Mouse (Mus musculus): ENCODE results near the gene Heca.
"Not testable (repeated sequence)": the region's sequence is repeated elsewhere in the genome, so short reads cannot be mapped to it uniquely, and the experiment has no call there.

Gene Heca

GRCm38 (mm10) chr10:17947960-17948730 is at the start of gene Heca:
Gene Heca (minus strand): TSS chr10:17948067.
- peak; percentile 96 for DNase-seq (ENCODE audit: inconsistent ontology term)

- no peak for DNase-seq (ENCODE audit: inconsistent ontology term)
Measured at GRCm38 (mm10) chr10:17990576-17990975, 42.7 kb upstream of the Heca start.

- DNase-seq (ENCODE audit: inconsistent ontology term) = no peak
Measured at GRCm38 (mm10) chr10:17989136-17989535, 41.3 kb upstream of the Heca start.

GRCm38 (mm10) chr10:17987823-17988423 is 40.1 kb upstream of the Heca start:
- no peak for DNase-seq (ENCODE audit: inconsistent ontology term)

GRCm38 (mm10) chr10:17983313-17983712 is 35.4 kb upstream of the Heca start:
- DNase-seq (ENCODE audit: inconsistent ontology term) = peak; percentile 22

- DNase-seq (ENCODE audit: inconsistent ontology term) = no peak
Measured at GRCm38 (mm10) chr10:17966090-17966489, 18.2 kb upstream of the Heca start.

- DNase-seq (ENCODE audit: inconsistent ontology term) = no peak
Measured at GRCm38 (mm10) chr10:17950761-17951160, 2.9 kb upstream of the Heca start.

- peak; percentile 70 for DNase-seq (ENCODE audit: inconsistent ontology term)
Measured at GRCm38 (mm10) chr10:17947175-17947906, 526 bp downstream of the Heca start.

- DNase-seq (ENCODE audit: inconsistent ontology term) = not testable (repeated sequence)
Measured at GRCm38 (mm10) chr10:17946799-17947174, 1.1 kb downstream of the Heca start.

- DNase-seq (ENCODE audit: inconsistent ontology term) = no peak
Measured at GRCm38 (mm10) chr10:17946046-17946445, 1.8 kb downstream of the Heca start.

GRCm38 (mm10) chr10:17933622-17934021 is 14.2 kb downstream of the Heca start:
- DNase-seq (ENCODE audit: inconsistent ontology term) = no peak

GRCm38 (mm10) chr10:17932131-17932530 is 15.7 kb downstream of the Heca start:
- no peak for DNase-seq (ENCODE audit: inconsistent ontology term)

GRCm38 (mm10) chr10:17931157-17931556 is 16.7 kb downstream of the Heca start:
- no peak for DNase-seq (ENCODE audit: inconsistent ontology term)

- DNase-seq (ENCODE audit: inconsistent ontology term) = peak; percentile 91
Measured at GRCm38 (mm10) chr10:17930445-17931083, 17.3 kb downstream of the Heca start.

- DNase-seq (ENCODE audit: inconsistent ontology term) = no peak
Measured at GRCm38 (mm10) chr10:17925200-17925599, 22.7 kb downstream of the Heca start.

GRCm38 (mm10) chr10:17924166-17924565 is 23.7 kb downstream of the Heca start:
- DNase-seq (ENCODE audit: inconsistent ontology term) = no peak

GRCm38 (mm10) chr10:17921381-17921780 is 26.5 kb downstream of the Heca start:
- no peak for DNase-seq (ENCODE audit: inconsistent ontology term)

- DNase-seq (ENCODE audit: inconsistent ontology term) = no peak
Measured at GRCm38 (mm10) chr10:17919971-17920370, 27.9 kb downstream of the Heca start.

GRCm38 (mm10) chr10:17919032-17919431 is 28.8 kb downstream of the Heca start:
- DNase-seq (ENCODE audit: inconsistent ontology term) = no peak

- no peak for DNase-seq (ENCODE audit: inconsistent ontology term)
Measured at GRCm38 (mm10) chr10:17908731-17909130, 39.1 kb downstream of the Heca start.

- DNase-seq (ENCODE audit: inconsistent ontology term) = not testable (repeated sequence)
Measured at GRCm38 (mm10) chr10:17906405-17906804, 41.5 kb downstream of the Heca start.

- no peak for DNase-seq (ENCODE audit: inconsistent ontology term)
Measured at GRCm38 (mm10) chr10:17903449-17903848, 44.4 kb downstream of the Heca start.
